Mouse (Mus musculus) frontal cortex, adult 2 months (tissue): ENCODE measurements around the gene Cideb. TPM values are rescaled to one million over a fixed set of nuclear protein-coding genes. Genes with fewer than 3 reads are reported as not detected.
A peak's percentile ranks its signal among the peaks of the same experiment; 100 is the strongest.

ENCODE experiments used
- DNase-seq, 2 experiments: peaks; one replicate each; pipeline ENCODE4 v3.0.0; 2022; ENCODE audit warnings: low spot score in 1 of 2; ENCODE audit errors: extremely low spot score in 1 of 2
- polyA plus RNA-seq: library from polyadenylated mRNA; depleted of rRNA; stranded (reverse); fragments of >200 nt; gene quantifications from 2 replicates; pipeline ENCODE4 v1.2.3, GENCODE M21; 2012

Gene Cideb
- polyA plus RNA-seq, 1 experiment = 15.6 TPM

- DNase-seq = peak in 1 of 2 experiments; percentile 37
Observed at GRCm38 (mm10) chr14:55767519-55768414, 9.5 kb upstream of the Cideb start.

- DNase-seq = no peak
Observed at GRCm38 (mm10) chr14:55765696-55766095, 7.4 kb upstream of the Cideb start, which contains the start of gene Ltb4r1. TSS of gene Ltb4r1 (plus strand) at chr14:55765962.

GRCm38 (mm10) chr14:55763166-55763565 is 4.9 kb upstream of the Cideb start:
- DNase-seq = no peak

GRCm38 (mm10) chr14:55762001-55762821 is 4.0 kb upstream of the Cideb start:
- DNase-seq = no peak

DNA sequence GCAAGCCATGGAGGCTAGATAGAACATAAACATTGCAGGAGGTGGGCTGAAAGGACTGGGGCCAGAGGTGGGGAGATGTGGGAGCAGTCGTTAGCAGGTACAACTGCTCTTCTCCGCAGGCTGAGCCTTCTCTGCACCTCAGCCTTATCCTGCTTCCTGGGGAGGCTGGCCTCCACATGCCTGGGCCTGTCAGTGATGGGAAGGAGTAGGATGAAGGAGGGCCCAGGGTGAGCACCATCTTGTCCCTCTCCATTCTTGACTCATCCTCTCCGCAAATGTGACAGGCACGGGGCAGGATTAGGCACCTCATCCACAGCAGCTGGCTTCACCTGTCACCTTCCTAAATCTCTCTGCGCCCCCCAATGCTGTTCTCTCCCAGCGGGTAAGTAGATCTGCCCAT is 2.9 kb upstream of the Cideb start, which contains the start of gene Ltb4r2:
Ltb4r2 (plus strand) TSS at position 266 of the 400 bp plus-strand sequence.
- DNase-seq = no peak

DNA sequence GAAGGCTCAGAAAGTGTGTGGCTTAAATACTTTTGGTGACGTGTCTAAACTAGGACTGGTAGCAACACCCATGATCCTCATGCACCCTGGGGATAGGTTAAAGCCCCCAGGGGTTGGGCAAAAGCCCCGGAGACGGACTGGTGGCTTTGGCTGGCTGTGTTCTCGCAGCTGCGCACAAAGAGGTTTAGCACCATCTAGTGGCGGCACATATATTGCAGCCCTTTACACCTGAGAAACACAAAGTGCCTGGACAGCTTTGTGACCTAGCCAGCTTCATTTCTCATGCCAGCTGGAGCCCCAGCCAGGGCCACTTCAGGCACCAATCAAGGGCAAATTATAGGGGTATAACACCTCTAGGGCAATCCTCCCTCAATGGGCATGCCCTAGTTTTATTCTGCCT is 1.9 kb upstream of the Cideb start:
- peak; percentile 59 to 94 for DNase-seq

GRCm38 (mm10) chr14:55757566-55757965 is 692 bp downstream of the Cideb start:
- DNase-seq = no peak

- no peak for DNase-seq
Observed at GRCm38 (mm10) chr14:55747051-55747847, 11.0 kb downstream of the Cideb start.

DNA sequence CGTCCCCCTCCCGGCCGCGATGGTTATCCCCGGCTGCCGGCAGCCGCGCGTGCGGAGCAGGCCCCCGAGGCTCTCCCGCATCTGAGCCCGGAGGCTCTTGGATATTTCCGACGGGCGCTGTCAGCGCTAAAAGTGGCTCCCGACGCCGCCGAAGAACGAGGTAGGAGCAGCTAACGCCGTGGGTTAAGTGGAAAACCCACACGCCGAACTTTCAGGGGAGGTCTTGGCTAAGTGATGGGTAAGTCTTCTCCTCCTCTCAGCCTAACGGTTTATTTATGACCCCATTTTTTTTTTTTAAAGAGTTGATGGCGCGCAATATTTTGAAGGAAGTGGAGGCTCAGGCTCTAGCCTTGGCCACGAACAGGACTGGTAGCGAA is 12.4 kb downstream of the Cideb start:
- no peak for DNase-seq

GRCm38 (mm10) chr14:55745180-55745860 is 12.9 kb downstream of the Cideb start, which contains the start of the genes Dhrs1 and Nop9:
TSS of gene Dhrs1 (minus strand) at chr14:55745690.
TSS of gene Nop9 (plus strand) at chr14:55745693.
- DNase-seq = peak; percentile 71 to 88

DNA sequence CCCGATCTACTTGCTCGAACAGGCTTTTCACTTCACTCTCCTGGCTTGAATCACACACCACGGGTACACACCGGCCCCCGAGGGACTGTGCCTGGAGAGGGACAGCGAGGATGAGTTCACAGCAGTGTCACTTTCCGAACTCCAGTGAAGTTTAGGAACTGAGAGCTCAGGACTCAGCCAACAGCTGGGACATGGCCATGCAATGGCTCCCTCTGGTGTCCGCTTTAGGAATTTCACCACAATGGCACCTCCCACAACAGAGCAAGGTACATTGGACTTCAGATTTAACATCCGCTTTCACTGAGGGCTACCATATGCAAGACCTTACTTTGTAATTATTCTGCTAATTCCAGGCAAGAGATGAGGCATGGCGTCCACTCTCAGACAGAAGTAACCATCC is 14.5 kb downstream of the Cideb start:
- peak; percentile 57 to 94 for DNase-seq

GRCm38 (mm10) chr14:55737086-55737687 is 21.1 kb downstream of the Cideb start:
- DNase-seq = no peak

GRCm38 (mm10) chr14:55735758-55736157 is 22.5 kb downstream of the Cideb start:
- no peak for DNase-seq

GRCm38 (mm10) chr14:55735334-55735733 is 22.9 kb downstream of the Cideb start:
- DNase-seq = no peak

DNA sequence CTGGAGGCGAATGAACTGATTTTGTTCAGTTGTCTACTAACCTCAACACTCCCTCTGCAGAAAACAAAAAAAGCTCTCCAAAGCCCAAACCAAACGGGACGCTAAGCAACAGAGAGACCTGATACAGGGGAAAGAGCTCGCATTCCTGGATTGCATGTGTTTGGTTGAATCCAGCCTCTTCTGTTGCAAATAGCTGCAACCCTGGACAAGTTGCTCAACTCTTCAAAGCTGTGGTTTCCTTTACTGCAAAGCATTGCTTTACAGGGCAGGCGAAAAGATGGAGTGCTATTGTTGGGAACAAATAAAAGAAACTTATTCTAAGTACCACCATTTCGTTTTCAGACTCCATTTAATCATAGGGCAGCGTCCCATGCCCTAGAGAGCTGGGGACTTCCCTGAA is 23.4 kb downstream of the Cideb start:
- no peak for DNase-seq

DNA sequence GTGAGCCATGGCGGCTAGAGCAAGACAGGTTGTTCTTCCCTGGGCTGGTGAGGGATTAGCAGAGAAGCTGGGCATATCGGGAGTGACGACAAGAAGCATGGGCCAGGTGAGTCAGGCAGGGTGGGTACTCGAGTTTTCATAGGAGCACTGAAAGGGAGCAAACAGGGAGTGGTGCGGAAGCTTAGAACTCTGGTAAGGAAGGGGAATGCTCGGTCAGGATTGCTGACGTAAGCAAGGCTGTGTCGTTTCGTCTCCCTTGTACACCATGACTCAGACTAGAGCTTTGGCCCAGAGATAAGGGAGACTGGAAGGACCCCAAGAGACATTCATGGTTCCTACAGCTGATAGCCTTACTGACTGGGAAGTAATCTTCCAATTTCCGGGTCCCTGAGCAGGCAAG is 24.4 kb downstream of the Cideb start:
- DNase-seq = no peak

GRCm38 (mm10) chr14:55730531-55731032 is 27.7 kb downstream of the Cideb start:
- DNase-seq = peak; percentile 27 to 69

DNA sequence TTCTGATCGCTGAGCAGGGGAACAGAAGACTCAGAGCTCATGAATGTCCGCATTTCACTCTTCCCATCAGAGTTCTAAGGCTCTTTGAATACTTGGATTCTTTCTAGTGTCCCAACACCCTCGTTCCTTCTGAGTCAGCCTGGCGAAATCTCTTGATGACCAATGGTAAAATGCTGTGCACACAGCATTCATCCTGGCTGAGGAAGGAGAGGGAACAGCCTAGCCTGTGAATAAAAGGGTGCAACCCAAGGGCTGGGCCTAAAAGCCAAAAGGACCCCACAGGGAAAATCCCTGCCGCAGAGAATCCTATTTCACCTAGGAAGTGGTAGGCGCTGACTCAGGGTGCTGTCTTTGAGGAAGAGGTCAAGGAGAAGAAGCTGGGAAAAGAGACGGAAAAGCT is 28.1 kb downstream of the Cideb start:
- DNase-seq = no peak
